ENCODE assay signal across 15 mouse cellular contexts in the genomic region with DNA sequence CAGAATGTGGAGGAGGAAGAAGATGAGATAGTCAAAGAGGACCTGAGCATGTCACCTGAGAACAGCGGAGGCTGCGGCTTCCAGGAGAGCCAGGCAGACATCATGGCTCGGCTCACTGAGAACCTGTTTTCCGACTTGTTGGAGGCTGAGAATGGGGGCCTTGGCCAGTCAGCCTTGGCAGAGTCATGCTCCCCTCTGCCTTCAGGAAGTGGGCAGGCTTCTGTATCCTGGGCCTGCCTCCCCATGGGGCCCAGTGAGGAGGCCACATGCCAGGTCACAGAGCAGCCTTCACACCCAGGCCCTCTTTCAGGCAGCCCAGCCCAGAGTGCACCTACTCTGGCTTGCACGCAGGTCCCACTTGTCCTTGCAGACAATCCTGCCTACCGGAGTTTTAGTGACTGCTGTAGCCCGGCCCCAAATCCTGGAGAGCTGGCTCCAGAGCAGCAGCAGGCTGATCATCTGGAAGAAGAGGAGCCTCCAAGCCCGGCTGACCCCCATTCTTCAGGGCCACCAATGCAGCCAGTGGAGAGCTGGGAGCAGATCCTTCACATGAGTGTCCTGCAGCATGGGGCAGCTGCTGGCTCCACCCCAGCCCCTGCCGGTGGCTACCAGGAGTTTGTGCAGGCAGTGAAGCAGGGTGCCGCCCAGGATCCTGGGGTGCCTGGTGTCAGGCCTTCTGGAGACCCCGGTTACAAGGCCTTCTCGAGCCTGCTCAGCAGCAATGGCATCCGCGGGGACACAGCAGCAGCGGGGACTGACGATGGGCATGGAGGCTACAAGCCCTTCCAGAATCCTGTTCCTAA. TPM values are rescaled to one million over a fixed set of nuclear protein-coding genes. Genes with fewer than 3 reads are reported as not detected.
DNase-seq lines count a peak whose midpoint lies in the region; ATAC-seq and TF ChIP-seq lines count a peak whose summit lies in the region.
"Had no signal": no experiment of that assay in that cellular context is flagged by ENCODE, and none has a peak within 500 bp of the region (broad histone marks: within the 10 kb centered on the region; RNA-seq: fewer than 3 reads in every experiment).

No protein-coding gene starts in this region.

- H3K9me3 ChIP-seq in embryonic facial prominence, embryonic 13.5 days: no peaks in the 10 kb centered on the region
- H3K9me3 ChIP-seq in embryonic facial prominence, embryonic 10.5 days: no peaks in the 10 kb centered on the region
- no peaks in the 10 kb centered on the region for H3K9me3 ChIP-seq in lung, embryonic 14.5 days (ENCODE audit: low read depth, low read length)
- no peaks in the 10 kb centered on the region for H3K9me3 ChIP-seq in stomach, embryonic 14.5 days (ENCODE audit: control insufficient read depth, low read depth, low read length)
- H3K9me3 ChIP-seq: limb, embryonic 13.5 days had no signal

- TF ChIP-seq CTCF in lung, embryonic 14.5 days (IDR thresholded peaks at IDR 0.05; ENCODE audit: low read depth): 0 out of 2 replicates have a peak, but pooled peaks have one; percentile 4

- no peak overlapping the region for H3K4me2 ChIP-seq in embryonic facial prominence, embryonic 13.5 days
- no peak overlapping the region for H3K4me2 ChIP-seq in lung, embryonic 14.5 days
- no peak overlapping the region for H3K4me2 ChIP-seq in stomach, embryonic 14.5 days (replicated peaks; ENCODE audit: low read depth, low read length)
- H3K4me2 ChIP-seq: limb, embryonic 13.5 days had no signal

- peaks cover 16% of the 10 kb centered on the region for H3K36me3 ChIP-seq in embryonic facial prominence, embryonic 13.5 days
- H3K36me3 ChIP-seq in embryonic facial prominence, embryonic 10.5 days (replicated peaks): no peaks in the 10 kb centered on the region
- H3K36me3 ChIP-seq in lung, embryonic 14.5 days (ENCODE audit: insufficient read depth): peaks cover 22% of the 10 kb centered on the region; the same call in 1 of the 2 replicates
- H3K36me3 ChIP-seq in stomach, embryonic 14.5 days (ENCODE audit: control insufficient read depth, insufficient read depth, low read length): no peaks in the 10 kb centered on the region; the same call in none of the 2 replicates
- H3K36me3 ChIP-seq: limb, embryonic 13.5 days had no signal

- H3K27ac ChIP-seq in embryonic facial prominence, embryonic 13.5 days: peak overlapping the region; percentile 73
- H3K27ac ChIP-seq in embryonic facial prominence, embryonic 10.5 days (replicated peaks): no peak overlapping the region; the same call in 1 of the 2 replicates
- peak overlapping the region; percentile 42; the same call in 1 of the 2 replicates for H3K27ac ChIP-seq in lung, embryonic 14.5 days (ENCODE audit: low read depth)
- H3K27ac ChIP-seq in stomach, embryonic 14.5 days (ENCODE audit: low read length): peak overlapping the region; percentile 16
- H3K27ac ChIP-seq: limb, embryonic 13.5 days had no signal

- no peak for ATAC-seq in embryonic facial prominence, embryonic 13.5 days (ENCODE audit: insufficient number of reproducible peaks, insufficient read depth, low FRiP score, low TSS enrichment, low read depth)
- ATAC-seq in lung, embryonic 14.5 days (ENCODE audit: insufficient read depth): no peak
- peak; percentile 39 for ATAC-seq in granulocyte monocyte progenitor cell, adult 5-6 weeks (replicated peaks; ENCODE audit: poor library complexity, severe bottlenecking)
- ATAC-seq in stomach, embryonic 14.5 days (ENCODE audit: insufficient number of reproducible peaks, insufficient read depth, low FRiP score, low read depth): no peak

- no peak for DNase-seq in embryonic facial prominence, embryonic 10.5 days (ENCODE audit: low spot score)
- no peak for DNase-seq in lung, embryonic 14.5 days
- DNase-seq in lung, postnatal 14 days: no peak
- no peak for DNase-seq in layer of hippocampus, adult 8-10 months (ENCODE audit: low spot score in 2 of 2)
- DNase-seq in c-Kit-positive CD71-positive TER-119-positive erythroid progenitor cells, embryonic 14.5 days (ENCODE audit: low spot score): no peak
- DNase-seq: cerebellum, adult 8-10 months; heart, postnatal 10 days; kidney, postnatal 36 days; midbrain, embryonic 14.5 days; right cerebral cortex, postnatal 4 days had no signal

- H3K4me3 ChIP-seq in embryonic facial prominence, embryonic 13.5 days: no peak overlapping the region
- H3K4me3 ChIP-seq in embryonic facial prominence, embryonic 10.5 days: no peak overlapping the region
- no peak overlapping the region for H3K4me3 ChIP-seq in lung, embryonic 14.5 days (ENCODE audit: low read depth, low read length)
- H3K4me3 ChIP-seq in stomach, embryonic 14.5 days (ENCODE audit: low read depth, low read length): no peak overlapping the region
- H3K4me3 ChIP-seq: heart, adult 2 months; limb, embryonic 13.5 days had no signal

- H3K9ac ChIP-seq in embryonic facial prominence, embryonic 13.5 days: 0 out of 2 replicates have a peak overlapping the region, but pooled peaks have one; percentile 40
- no peak overlapping the region for H3K9ac ChIP-seq in lung, embryonic 14.5 days
- H3K9ac ChIP-seq in stomach, embryonic 14.5 days (replicated peaks; ENCODE audit: low read depth, low read length): no peak overlapping the region
- H3K9ac ChIP-seq: limb, embryonic 13.5 days had no signal

- H3K27me3 ChIP-seq in embryonic facial prominence, embryonic 13.5 days: peaks cover 4% of the 10 kb centered on the region; the same call in 1 of the 2 replicates
- peaks cover 14% of the 10 kb centered on the region; the same call in 1 of the 2 replicates for H3K27me3 ChIP-seq in embryonic facial prominence, embryonic 10.5 days (replicated peaks; ENCODE audit: low read depth, poor library complexity, severe bottlenecking)
- H3K27me3 ChIP-seq in lung, embryonic 14.5 days (ENCODE audit: insufficient read depth, low read length): no peaks in the 10 kb centered on the region
- no peaks in the 10 kb centered on the region for H3K27me3 ChIP-seq in stomach, embryonic 14.5 days (ENCODE audit: control insufficient read depth, insufficient read depth, low read length)
- H3K27me3 ChIP-seq: limb, embryonic 13.5 days had no signal

- 81% methylated on average over 16 of the region's 16 CpGs for WGBS in embryonic facial prominence, embryonic 13.5 days
- WGBS in embryonic facial prominence, embryonic 10.5 days: 82% methylated on average over 16 of the region's 16 CpGs
- WGBS in lung, embryonic 14.5 days: 69% methylated on average over 16 of the region's 16 CpGs
- WGBS in stomach, embryonic 14.5 days: 79% methylated on average over 16 of the region's 16 CpGs

- H3K4me1 ChIP-seq in embryonic facial prominence, embryonic 13.5 days: peaks cover 14% of the 10 kb centered on the region
- peaks cover 18% of the 10 kb centered on the region for H3K4me1 ChIP-seq in embryonic facial prominence, embryonic 10.5 days
- peaks cover 22% of the 10 kb centered on the region for H3K4me1 ChIP-seq in lung, embryonic 14.5 days (ENCODE audit: insufficient read depth)
- H3K4me1 ChIP-seq in stomach, embryonic 14.5 days (ENCODE audit: control insufficient read depth, insufficient read depth, low read length): peaks cover 21% of the 10 kb centered on the region; the same call in 1 of the 2 replicates

RNA-seq across cellular contexts. Expression of gene Il4ra, which starts 24.0 kb away (rescaled TPM):
- polyA plus RNA-seq in embryonic facial prominence, embryonic 13.5 days (2015; fragmentation: Nextera tagmentation; extraction: Ambion mirVana): 7.0 and 7.7 TPM in 2 replicates
- polyA plus RNA-seq in embryonic facial prominence, embryonic 10.5 days (2016; fragmentation: Nextera tagmentation; extraction: Ambion mirVana): 3.7 and 4.9 TPM in 2 replicates
- polyA plus RNA-seq in lung, embryonic 14.5 days (2014; fragmentation: Nextera tagmentation; extraction: Ambion mirVana): 11.3 and 12.6 TPM in 2 replicates
- 13.4 and 13.6 TPM in 2 replicates for total RNA-seq in granulocyte monocyte progenitor cell, adult 5-6 weeks (2014; fragmentation: Nextera tagmentation)
- 17.2 and 22.6 TPM in 2 replicates for total RNA-seq in granulocyte monocyte progenitor cell, adult 5-6 weeks (2017)
- 6.3 and 7.2 TPM in 2 replicates for polyA plus RNA-seq in stomach, embryonic 14.5 days (2014; fragmentation: Nextera tagmentation; extraction: Ambion mirVana)
- total RNA-seq in layer of hippocampus, adult 8-10 months (2022): 10 to 100 TPM in 2 of 4 experiments, 1 to 10 TPM in 2; 4.8 to 12.4 (median 8.4) TPM

RNA-seq across cellular contexts. Expression of gene Il21r, which starts 27.3 kb away (rescaled TPM):
- polyA plus RNA-seq in embryonic facial prominence, embryonic 13.5 days (2015; fragmentation: Nextera tagmentation; extraction: Ambion mirVana): 0.67 and 0.81 TPM in 2 replicates
- polyA plus RNA-seq in embryonic facial prominence, embryonic 10.5 days (2016; fragmentation: Nextera tagmentation; extraction: Ambion mirVana): 0.35 and 0.38 TPM in 2 replicates
- polyA plus RNA-seq in lung, embryonic 14.5 days (2014; fragmentation: Nextera tagmentation; extraction: Ambion mirVana): 0.14 and 0.41 TPM in 2 replicates
- total RNA-seq in granulocyte monocyte progenitor cell, adult 5-6 weeks (2014; fragmentation: Nextera tagmentation): 1.8 and 8.8 TPM in 2 replicates
- 7.5 and 8.2 TPM in 2 replicates for total RNA-seq in granulocyte monocyte progenitor cell, adult 5-6 weeks (2017)
- 0.46 and 0.49 TPM in 2 replicates for polyA plus RNA-seq in stomach, embryonic 14.5 days (2014; fragmentation: Nextera tagmentation; extraction: Ambion mirVana)
- 1 to 10 TPM; 1.4 to 4.2 (median 2.4) TPM for total RNA-seq in layer of hippocampus, adult 8-10 months (2022)
